Mouse (Mus musculus) intestine, postnatal 0 days (tissue): ENCODE data around the gene Pak7. TPM values are rescaled to one million over a fixed set of nuclear protein-coding genes. Genes with fewer than 3 reads are reported as not detected.

Experiments used
- ATAC-seq: fragments of 200-750 bp; cut with Nextera tagmentation; 2 replicates; pipeline ENCODE4 v1.8.0; 2017; ENCODE audit warnings: mild to moderate bottlenecking, moderate TSS enrichment, moderate library complexity
- H3K27ac ChIP-seq: fragments of 300-500 bp; sonication (generic); 2 replicates; pipeline ENCODE4 v1.5.1; 2014; ENCODE audit warnings: mild to moderate bottlenecking, low read depth, low read length, moderate library complexity
- H3K27me3 ChIP-seq: fragments of 300-500 bp; sonication (generic); replicated peaks from 2 replicates; pipeline ENCODE4 v1.6.1; 2014; ENCODE audit warnings: low read length, mixed read lengths; ENCODE audit not compliant: control insufficient read depth, insufficient read depth
- H3K36me3 ChIP-seq: fragments of 300-500 bp; sonication (generic); 2 replicates; pipeline ENCODE4 v1.6.1; 2014; ENCODE audit warnings: mild to moderate bottlenecking, moderate library complexity; ENCODE audit not compliant: control insufficient read depth, insufficient read depth
- H3K4me1 ChIP-seq: fragments of 300-500 bp; sonication (generic); replicated peaks from 2 replicates; pipeline ENCODE4 v1.6.1; 2014; ENCODE audit warnings: antibody characterized with exemption, low read length, mixed read lengths; ENCODE audit not compliant: control insufficient read depth, insufficient read depth
- H3K4me2 ChIP-seq: fragments of 300-500 bp; sonication (generic); replicated peaks from 2 replicates; pipeline ENCODE4 v1.6.1; 2014; ENCODE audit warnings: low read depth, mild to moderate bottlenecking, moderate library complexity
- H3K4me3 ChIP-seq: fragments of 300-500 bp; sonication (generic); 2 replicates; pipeline ENCODE4 v1.5.1; 2014; ENCODE audit warnings: low read depth, low read length
- H3K9ac ChIP-seq: fragments of 300-500 bp; sonication (generic); 2 replicates; pipeline ENCODE4 v1.6.1; 2014; ENCODE audit warnings: mild to moderate bottlenecking, low read depth, low read length
- H3K9me3 ChIP-seq: fragments of 300-500 bp; sonication (generic); 2 replicates; pipeline ENCODE4 v1.6.1; 2016; ENCODE audit warnings: mixed run types; ENCODE audit not compliant: control insufficient read depth
- CTCF ChIP-seq: sonication (generic); IDR thresholded peaks from 2 replicates; pipeline ENCODE4 v1.5.1; 2016; ENCODE audit warnings: low read depth, mild to moderate bottlenecking, control low read depth, antibody characterized with exemption, moderate library complexity
- whole genome bisulfite sequencing: fragments of 180-500 bp; shearing (Covaris S2); extraction: QIAGEN DNeasy Blood & Tissue Kit; methylation state at CpG from one replicate; pipeline ENCODE4 v1.1.7; 2014; 5-methylcytosine and 5-hydroxymethylcytosine counted together
- polyA plus RNA-seq: library from polyadenylated mRNA; unstranded; fragments of >200 nt; fragmentation: Nextera tagmentation; extraction: Ambion mirVana; gene quantifications from 2 replicates; pipeline ENCODE4 v1.2.1, GENCODE M21; 2015

The Pak7 gene
- polyA plus RNA-seq, 1 experiment from 2014 or later, result 0.29 TPM

- Histone ChIP-seq H3K4me3 (no peak overlapping the region), H3K27ac (no peak overlapping the region), H3K36me3 (no peaks in the 10 kb centered on the region), H3K9me3 (no peaks in the 10 kb centered on the region), H3K27me3 (no peaks in the 10 kb centered on the region), H3K4me1 (no peaks in the 10 kb centered on the region), H3K4me2 (no peak overlapping the region), H3K9ac (no peak overlapping the region)
- 54% methylated on average over 4 of the region's 4 CpGs for WGBS
- TF ChIP-seq CTCF, result peak; percentile 62
- no peak for ATAC-seq
These were observed 248.4 kb downstream of the Pak7 start for GRCm38 (mm10) chr2:136139159-136140069.

DNA sequence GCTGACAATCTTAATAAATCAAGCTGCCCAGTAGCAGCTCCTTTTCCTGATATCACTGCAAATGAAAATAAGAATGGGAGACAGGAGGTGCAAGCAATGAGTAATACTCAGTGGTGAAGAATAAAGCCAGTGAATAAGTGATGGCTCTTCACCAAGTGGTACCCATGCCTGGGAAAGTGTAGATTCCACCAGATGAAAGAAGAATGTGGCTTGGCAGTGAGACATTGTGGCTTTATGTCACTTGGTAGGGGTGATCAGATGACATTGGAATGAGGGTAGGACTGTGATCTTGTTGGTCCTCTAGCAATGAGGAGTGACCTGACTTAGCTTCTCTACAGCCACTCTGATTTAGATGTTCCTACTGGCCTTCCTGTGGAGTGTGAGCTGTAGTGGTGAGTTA is 249.3 kb downstream of the Pak7 start:
- no peak for ATAC-seq
- no peaks in the 10 kb centered on the region for H3K36me3 ChIP-seq
- no peaks in the 10 kb centered on the region for H3K9me3 ChIP-seq
- no peak for TF ChIP-seq CTCF
- no peaks in the 10 kb centered on the region for H3K27me3 ChIP-seq
- no peak overlapping the region for H3K9ac ChIP-seq
- H3K4me2 ChIP-seq, result no peak overlapping the region
- no peaks in the 10 kb centered on the region for H3K4me1 ChIP-seq
- no peak overlapping the region for H3K27ac ChIP-seq
- H3K4me3 ChIP-seq, result no peak overlapping the region

GRCm38 (mm10) chr2:136121867-136122266 is 265.9 kb downstream of the Pak7 start:
- TF ChIP-seq CTCF, result no peak
- no peak for ATAC-seq
- no peaks in the 10 kb centered on the region for H3K27me3 ChIP-seq
- no peak overlapping the region for H3K4me3 ChIP-seq
- WGBS, result 19% methylated on average over 6 of the region's 6 CpGs
- H3K27ac ChIP-seq, result no peak overlapping the region
- no peaks in the 10 kb centered on the region for H3K9me3 ChIP-seq
- H3K4me1 ChIP-seq, result no peaks in the 10 kb centered on the region
- H3K36me3 ChIP-seq, result no peaks in the 10 kb centered on the region
- H3K9ac ChIP-seq, result no peak overlapping the region
- no peak overlapping the region for H3K4me2 ChIP-seq

DNA sequence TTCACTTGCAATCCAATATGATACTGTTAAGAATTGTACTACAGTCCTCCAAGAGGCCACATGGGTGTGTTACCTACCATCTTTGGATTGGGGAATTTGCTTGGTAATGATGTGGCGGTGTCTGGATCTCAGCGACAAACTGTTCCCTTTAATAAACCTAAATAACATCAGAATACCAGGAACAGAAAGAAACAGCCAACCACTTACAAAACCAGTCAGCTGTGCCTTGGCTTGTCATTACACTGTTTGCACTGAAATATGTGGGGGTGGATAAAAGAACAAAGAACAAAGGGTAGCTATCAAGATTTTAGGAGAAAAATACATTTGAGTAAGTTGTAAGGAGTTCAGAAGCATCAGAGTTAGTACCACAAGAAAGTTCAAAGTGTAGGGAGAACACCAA is 269.8 kb downstream of the Pak7 start:
- Histone ChIP-seq H3K4me3 (no peak overlapping the region), H3K9ac (no peak overlapping the region), H3K36me3 (no peaks in the 10 kb centered on the region), H3K4me2 (no peak overlapping the region), H3K27ac (no peak overlapping the region), H3K9me3 (no peaks in the 10 kb centered on the region), H3K4me1 (no peaks in the 10 kb centered on the region), H3K27me3 (no peaks in the 10 kb centered on the region)
- no peak for TF ChIP-seq CTCF
- 90% methylated on average over 2 of the region's 2 CpGs for WGBS
- ATAC-seq, result no peak

DNA sequence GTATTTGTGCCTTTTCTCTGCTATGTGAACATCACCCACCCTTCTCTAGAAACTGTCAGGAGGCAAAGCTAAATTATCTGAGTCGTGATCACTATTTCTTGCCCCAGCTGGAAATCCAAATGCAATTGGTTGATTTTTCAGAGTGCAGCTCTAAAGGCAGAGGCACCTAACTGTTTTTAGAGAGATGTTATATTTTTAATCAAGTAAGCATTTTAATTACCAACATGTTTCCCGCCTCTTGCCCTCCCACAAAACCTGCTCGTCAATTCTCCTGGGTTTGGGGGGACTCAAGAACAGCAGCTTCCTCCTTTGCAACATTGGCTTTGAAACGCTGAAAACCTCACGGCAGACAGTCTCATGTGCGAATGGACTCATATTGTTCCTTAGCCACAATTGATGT is 274.4 kb downstream of the Pak7 start:
- no peaks in the 10 kb centered on the region for H3K36me3 ChIP-seq
- 82% methylated on average over 6 of the region's 6 CpGs for WGBS
- no peak overlapping the region for H3K4me2 ChIP-seq
- H3K9me3 ChIP-seq, result no peaks in the 10 kb centered on the region
- TF ChIP-seq CTCF, result no peak
- H3K27me3 ChIP-seq, result no peaks in the 10 kb centered on the region
- H3K27ac ChIP-seq, result no peak overlapping the region
- no peaks in the 10 kb centered on the region for H3K4me1 ChIP-seq
- H3K4me3 ChIP-seq, result no peak overlapping the region
- H3K9ac ChIP-seq, result no peak overlapping the region
- ATAC-seq, result no peak

DNA sequence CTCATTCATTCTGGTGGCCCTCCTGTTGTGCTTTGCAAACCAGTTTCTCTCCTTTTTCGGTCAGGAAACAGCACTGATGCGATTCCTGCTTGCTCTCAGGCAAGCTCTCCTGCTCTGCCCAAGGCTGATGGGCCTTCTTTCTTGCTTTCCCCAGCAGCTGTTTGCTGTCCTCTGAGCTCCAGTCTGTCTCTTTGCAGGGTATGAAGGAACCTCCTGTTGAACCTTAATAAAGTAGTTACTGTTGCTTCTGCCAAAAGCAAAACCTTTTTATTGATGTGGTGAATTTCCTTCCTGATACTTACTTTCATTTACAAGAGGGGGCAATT is 278.8 kb downstream of the Pak7 start:
- H3K4me3 ChIP-seq, result no peak overlapping the region
- no peaks in the 10 kb centered on the region for H3K36me3 ChIP-seq
- H3K4me2 ChIP-seq, result no peak overlapping the region
- 18% methylated on average over 2 of the region's 2 CpGs for WGBS
- no peak for TF ChIP-seq CTCF
- H3K27ac ChIP-seq, result no peak overlapping the region
- no peaks in the 10 kb centered on the region for H3K9me3 ChIP-seq
- ATAC-seq, result no peak
- H3K4me1 ChIP-seq, result no peaks in the 10 kb centered on the region
- no peak overlapping the region for H3K9ac ChIP-seq
- H3K27me3 ChIP-seq, result no peaks in the 10 kb centered on the region
